Mouse (Mus musculus) cerebellum, adult 2 months (tissue): Measurements from ENCODE around the gene Rgs8.

Experiments
- CTCF ChIP-seq: fragments of 200-500 bp; IDR thresholded peaks from 2 replicates; pipeline ENCODE4 v1.5.1; 2011; ENCODE audit warnings: low read depth, mild to moderate bottlenecking, control low read depth, low read length, moderate library complexity, borderline replicate concordance; ENCODE audit not compliant: insufficient read depth
- POLR2A ChIP-seq: fragments of 200-500 bp; IDR thresholded peaks from 2 replicates; pipeline ENCODE4 v1.6.1; 2011; ENCODE audit warnings: low read length, control low read depth, borderline replicate concordance; ENCODE audit not compliant: insufficient read depth

DNA sequence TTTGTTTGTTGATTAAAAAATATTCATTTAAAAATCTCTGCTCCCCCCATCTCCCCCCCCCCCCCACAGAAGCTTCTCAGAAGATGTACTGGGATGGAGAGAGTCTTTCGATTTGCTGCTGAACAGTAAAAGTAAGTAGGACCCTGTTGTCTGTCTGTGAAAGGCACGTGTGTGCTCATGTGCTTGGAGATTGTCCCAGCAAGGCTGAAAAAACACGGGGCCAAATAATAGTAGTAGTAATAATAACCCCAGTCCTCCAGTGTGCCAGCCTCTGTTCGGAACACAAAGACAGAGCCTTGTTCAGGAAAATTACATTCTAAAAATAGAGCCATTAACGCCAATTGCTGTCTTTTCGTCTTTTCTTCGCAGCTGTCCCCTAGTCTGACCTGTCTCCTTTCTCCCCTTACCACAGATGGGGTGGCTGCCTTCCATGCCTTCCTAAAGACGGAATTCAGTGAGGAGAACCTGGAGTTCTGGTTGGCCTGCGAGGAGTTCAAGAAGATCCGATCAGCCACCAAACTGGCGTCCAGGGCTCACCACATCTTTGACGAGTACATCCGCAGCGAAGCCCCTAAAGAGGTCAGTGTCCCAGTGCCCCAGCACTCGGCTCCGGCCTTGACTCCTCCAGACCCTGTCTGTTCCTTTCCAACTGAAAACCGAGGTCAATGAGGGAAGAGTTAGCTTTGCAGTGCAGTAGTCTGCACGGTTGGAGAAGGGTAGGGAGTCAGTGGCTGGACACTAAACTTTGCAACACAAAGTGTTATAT lies 88.9 kb downstream of the Rgs8 start:
- TF ChIP-seq POLR2A = no peak
- no peak for TF ChIP-seq CTCF
